Mouse (Mus musculus) heart, postnatal 0 days (tissue): ENCODE measurements around the gene Atp6v1g2.

Source experiments
- CTCF ChIP-seq: IDR thresholded peaks from 2 replicates; pipeline ENCODE4 v1.5.1; 2016; ENCODE audit warnings: antibody characterized with exemption, control low read depth, low read depth
- EP300 ChIP-seq: IDR thresholded peaks from 2 replicates; pipeline ENCODE4 v1.6.1; 2016; ENCODE audit warnings: antibody characterized with exemption, low read depth

- no peak for TF ChIP-seq CTCF
- TF ChIP-seq EP300: no peak
Measured at GRCm38 (mm10) chr17:35233114-35233980, at the start of gene Atp6v1g2.
